Mouse (Mus musculus): ENCODE results near the gene Capn3.

DNA sequence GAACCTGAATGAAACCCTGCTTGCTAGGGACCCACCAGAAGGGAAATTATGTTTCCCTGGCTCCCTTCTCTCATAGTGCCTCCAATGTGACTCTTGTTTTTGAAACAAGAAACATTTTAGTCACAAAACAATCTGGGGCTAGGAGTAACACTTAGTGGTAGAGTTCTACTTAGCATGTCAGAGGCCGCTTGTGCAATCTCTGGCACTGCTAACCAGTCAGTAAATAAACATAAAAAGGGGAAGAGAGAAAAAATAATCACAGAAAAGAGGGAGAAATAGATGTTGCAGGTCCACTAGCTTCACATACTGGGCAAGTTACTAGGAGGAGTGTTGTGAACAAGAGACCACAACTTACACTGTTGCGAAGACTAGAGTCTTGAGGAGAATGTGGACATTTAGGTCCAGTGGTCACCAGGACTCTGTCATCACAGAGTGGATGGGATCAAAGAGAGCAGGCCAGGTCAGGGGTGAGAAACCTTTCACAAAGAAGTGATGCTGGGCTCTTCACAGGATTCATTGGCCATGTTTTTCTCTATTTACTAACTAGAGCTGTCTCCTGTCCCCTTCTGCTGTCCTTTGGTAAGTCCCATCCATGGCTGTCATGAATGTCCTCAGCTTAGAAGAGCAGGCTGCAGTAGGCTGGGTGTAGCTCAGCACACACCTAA, 9.0 kb downstream of the Capn3 start:
- no peak for TF ChIP-seq EP300 (IDR thresholded peaks at IDR 0.05; ENCODE audit: low read depth)
- TF ChIP-seq CTCF (IDR thresholded peaks at IDR 0.05; ENCODE audit: low read depth) = no peak

All from heart, postnatal 0 days (tissue).